Mouse (Mus musculus): Measurements from ENCODE around the gene Gcm2. TPM values are rescaled to one million over a fixed set of nuclear protein-coding genes. Genes with fewer than 3 reads are reported as not detected.

Gene Gcm2
- polyA plus RNA-seq, 1 experiment, result not detected

- no peak within 1 kb of the TSS for H3K4me3 ChIP-seq (ENCODE audit: insufficient read depth, low read length)
- no peak for TF ChIP-seq CTCF (IDR thresholded peaks at IDR 0.05; ENCODE audit: borderline replicate concordance, insufficient read depth, low read length)
- no peak for TF ChIP-seq POLR2A (IDR thresholded peaks at IDR 0.05; ENCODE audit: low read depth, low read length)
- no peaks in the 10 kb centered on the region for H3K4me1 ChIP-seq (ENCODE audit: control insufficient read depth, insufficient read depth, low read length)
- H3K27ac ChIP-seq (ENCODE audit: insufficient read depth, low read length), result no peak within 1 kb of the TSS
These were observed 3.1 kb upstream of the Gcm2 start, which contains the start of gene Sycp2l for GRCm38 (mm10) chr13:41113940-41114339. Gene Sycp2l (plus strand): TSS chr13:41114307.

GRCm38 (mm10) chr13:41105541-41105940 is 5.3 kb downstream of the Gcm2 start:
- H3K27ac ChIP-seq (ENCODE audit: insufficient read depth, low read length), result no peak overlapping the region
- H3K4me1 ChIP-seq (ENCODE audit: control insufficient read depth, insufficient read depth, low read length), result no peaks in the 10 kb centered on the region
- no peak for TF ChIP-seq CTCF (IDR thresholded peaks at IDR 0.05; ENCODE audit: borderline replicate concordance, insufficient read depth, low read length)
- no peak for TF ChIP-seq POLR2A (IDR thresholded peaks at IDR 0.05; ENCODE audit: low read depth, low read length)
- H3K4me3 ChIP-seq (ENCODE audit: insufficient read depth, low read length), result no peak overlapping the region

- Histone ChIP-seq H3K4me3 (ENCODE audit: insufficient read depth, low read length) (no peak overlapping the region), H3K4me1 (ENCODE audit: control insufficient read depth, insufficient read depth, low read length) (no peaks in the 10 kb centered on the region), H3K27ac (ENCODE audit: insufficient read depth, low read length) (no peak overlapping the region)
- no peak for TF ChIP-seq CTCF (IDR thresholded peaks at IDR 0.05; ENCODE audit: borderline replicate concordance, insufficient read depth, low read length)
- TF ChIP-seq POLR2A (IDR thresholded peaks at IDR 0.05; ENCODE audit: low read depth, low read length), result no peak
These were observed 6.9 kb downstream of the Gcm2 start for GRCm38 (mm10) chr13:41103841-41104525.

GRCm38 (mm10) chr13:41100031-41100430 is 10.8 kb downstream of the Gcm2 start:
- Histone ChIP-seq H3K4me3 (ENCODE audit: insufficient read depth, low read length) (no peak overlapping the region), H3K4me1 (ENCODE audit: control insufficient read depth, insufficient read depth, low read length) (no peaks in the 10 kb centered on the region), H3K27ac (ENCODE audit: insufficient read depth, low read length) (no peak overlapping the region)
- TF ChIP-seq CTCF (IDR thresholded peaks at IDR 0.05; ENCODE audit: borderline replicate concordance, insufficient read depth, low read length) (no peak), POLR2A (IDR thresholded peaks at IDR 0.05; ENCODE audit: low read depth, low read length) (no peak)

- no peak overlapping the region for H3K27ac ChIP-seq (ENCODE audit: insufficient read depth, low read length)
These were observed 12.5 kb downstream of the Gcm2 start for GRCm38 (mm10) chr13:41098325-41098724.

GRCm38 (mm10) chr13:41097324-41098058 is 13.3 kb downstream of the Gcm2 start:
- H3K27ac ChIP-seq (ENCODE audit: insufficient read depth, low read length), result no peak overlapping the region
- TF ChIP-seq CTCF (IDR thresholded peaks at IDR 0.05; ENCODE audit: borderline replicate concordance, insufficient read depth, low read length), result no peak
- TF ChIP-seq POLR2A (IDR thresholded peaks at IDR 0.05; ENCODE audit: low read depth, low read length), result no peak
- H3K4me3 ChIP-seq (ENCODE audit: insufficient read depth, low read length), result no peak overlapping the region
- no peaks in the 10 kb centered on the region for H3K4me1 ChIP-seq (ENCODE audit: control insufficient read depth, insufficient read depth, low read length)

More at GRCm38 (mm10) chr13:41098325-41098724, 12.5 kb downstream of the Gcm2 start:
- no peaks in the 10 kb centered on the region for H3K4me1 ChIP-seq (ENCODE audit: control insufficient read depth, insufficient read depth, low read length)
- H3K4me3 ChIP-seq (ENCODE audit: insufficient read depth, low read length), result no peak overlapping the region
- TF ChIP-seq POLR2A (IDR thresholded peaks at IDR 0.05; ENCODE audit: low read depth, low read length) (no peak), CTCF (IDR thresholded peaks at IDR 0.05; ENCODE audit: borderline replicate concordance, insufficient read depth, low read length) (no peak)

GRCm38 (mm10) chr13:41094160-41094559 is 16.7 kb downstream of the Gcm2 start:
- Histone ChIP-seq H3K4me3 (ENCODE audit: insufficient read depth, low read length) (no peak overlapping the region), H3K4me1 (ENCODE audit: control insufficient read depth, insufficient read depth, low read length) (no peaks in the 10 kb centered on the region), H3K27ac (ENCODE audit: insufficient read depth, low read length) (no peak overlapping the region)
- no peak for TF ChIP-seq POLR2A (IDR thresholded peaks at IDR 0.05; ENCODE audit: low read depth, low read length)
- no peak for TF ChIP-seq CTCF (IDR thresholded peaks at IDR 0.05; ENCODE audit: borderline replicate concordance, insufficient read depth, low read length)

- no peak overlapping the region for H3K27ac ChIP-seq (ENCODE audit: insufficient read depth, low read length)
- no peak overlapping the region for H3K4me3 ChIP-seq (ENCODE audit: insufficient read depth, low read length)
- no peak for TF ChIP-seq POLR2A (IDR thresholded peaks at IDR 0.05; ENCODE audit: low read depth, low read length)
- TF ChIP-seq CTCF (IDR thresholded peaks at IDR 0.05; ENCODE audit: borderline replicate concordance, insufficient read depth, low read length), result no peak
- no peaks in the 10 kb centered on the region for H3K4me1 ChIP-seq (ENCODE audit: control insufficient read depth, insufficient read depth, low read length)
These were observed 19.6 kb downstream of the Gcm2 start for GRCm38 (mm10) chr13:41091271-41091670.

GRCm38 (mm10) chr13:41088746-41089145 is 22.1 kb downstream of the Gcm2 start:
- Histone ChIP-seq H3K27ac (ENCODE audit: insufficient read depth, low read length) (no peak overlapping the region), H3K4me3 (ENCODE audit: insufficient read depth, low read length) (no peak overlapping the region), H3K4me1 (ENCODE audit: control insufficient read depth, insufficient read depth, low read length) (no peaks in the 10 kb centered on the region)
- no peak for TF ChIP-seq POLR2A (IDR thresholded peaks at IDR 0.05; ENCODE audit: low read depth, low read length)

GRCm38 (mm10) chr13:41085140-41085539 is 25.7 kb downstream of the Gcm2 start:
- H3K27ac ChIP-seq (ENCODE audit: insufficient read depth, low read length), result no peak overlapping the region
- no peak overlapping the region for H3K4me3 ChIP-seq (ENCODE audit: insufficient read depth, low read length)
- TF ChIP-seq CTCF (IDR thresholded peaks at IDR 0.05; ENCODE audit: borderline replicate concordance, insufficient read depth, low read length) (no peak), POLR2A (IDR thresholded peaks at IDR 0.05; ENCODE audit: low read depth, low read length) (no peak)
- no peaks in the 10 kb centered on the region for H3K4me1 ChIP-seq (ENCODE audit: control insufficient read depth, insufficient read depth, low read length)

Data from embryonic fibroblast, embryonic 13.5 days (primary cell).